Mouse (Mus musculus): ENCODE data around the gene Tmem213. TPM values are rescaled to one million over a fixed set of nuclear protein-coding genes. Genes with fewer than 3 reads are reported as not detected.

Gene Tmem213
- total and polyA plus RNA-seq, 3 experiments = not detected

GRCm38 (mm10) chr6:38144161-38144998 lies 35.3 kb downstream of the Tmem213 start (continued):
- no peak for TF ChIP-seq ZMIZ1 (IDR thresholded peaks at IDR 0.05; ENCODE audit: low read depth, low read length)

GRCm38 (mm10) chr6:38145463-38146065 lies 36.5 kb downstream of the Tmem213 start:
- H3K4me3 ChIP-seq (replicated peaks in 1 of 3; ENCODE audit: low read depth in 2 of 3, low read length in 2 of 3, poor library complexity in 1 of 3) = no peak overlapping the region
- H3K27me3 ChIP-seq (replicated peaks) = no peaks in the 10 kb centered on the region
- dilution Hi-C loops (cut with MboI; ENCODE audit: extremely low pct_ligation_motif_present, extremely low pct_unique_long_range_greater_than_20kb, low sequenced_read_pairs) = no loop called here
- H3K79me2 ChIP-seq (replicated peaks; ENCODE audit: control insufficient read depth, extremely low read depth, insufficient read depth, poor library complexity, severe bottlenecking) = no peaks in the 10 kb centered on the region
- no peak overlapping the region for H3K9ac ChIP-seq (ENCODE audit: insufficient read depth, low read depth)
- peaks cover 3% of the 10 kb centered on the region in 2 experiments; a peak in 3 of 4 replicates for H3K4me1 ChIP-seq (ENCODE audit: control insufficient read depth in 1 of 2, insufficient read depth in 2 of 2)
- DNase-seq (ENCODE audit: extremely low read depth) = no peak
- peaks cover 0 to 54% of the 10 kb centered on the region in 2 experiments for H3K36me3 ChIP-seq (replicated peaks in 1 of 2; ENCODE audit: control insufficient read depth in 1 of 2, insufficient read depth in 1 of 2, low read length in 1 of 2)
- H3K9me3 ChIP-seq (replicated peaks; ENCODE audit: low read length) = no peaks in the 10 kb centered on the region
- no peak overlapping the region for H3K4me2 ChIP-seq (ENCODE audit: insufficient read depth, low read depth, poor library complexity, severe bottlenecking)
- in situ Hi-C loops (cut with MboI; ENCODE audit: low pct_ligation_motif_present, low pct_unique_long_range_greater_than_20kb, low sequenced_read_pairs) = no loop called here
- no peak for TF ChIP-seq ZC3H11A (IDR thresholded peaks at IDR 0.05; ENCODE audit: low read depth, low read length)
- no peak for TF ChIP-seq SMC3 (IDR thresholded peaks at IDR 0.05; ENCODE audit: low read depth, low read length)
- no peak for TF ChIP-seq ZNF384 (IDR thresholded peaks at IDR 0.05; ENCODE audit: low read depth, low read length)
- TF ChIP-seq POLR2A (IDR thresholded peaks at IDR 0.05; ENCODE audit: low read depth, low read length) = no peak
- TF ChIP-seq USF1 (IDR thresholded peaks at IDR 0.05; ENCODE audit: low read depth, low read length) = no peak
- no peak for TF ChIP-seq TBP (conservative IDR thresholded peaks at IDR 0.05; ENCODE audit: low read depth, low read length)
- no peak for TF ChIP-seq USF2 (conservative IDR thresholded peaks at IDR 0.05; ENCODE audit: low read depth, low read length)
- TF ChIP-seq JUND (conservative IDR thresholded peaks at IDR 0.05; ENCODE audit: low read depth, low read length) = no peak
- no peak for TF ChIP-seq MXI1 (IDR thresholded peaks at IDR 0.05; ENCODE audit: low read depth, low read length)
- no peak for TF ChIP-seq MAX (IDR thresholded peaks at IDR 0.05; ENCODE audit: low read length)
- TF ChIP-seq KAT2A (IDR thresholded peaks at IDR 0.05; ENCODE audit: insufficient replicate concordance, low read length) = no peak
- no peak for TF ChIP-seq UBTF (IDR thresholded peaks at IDR 0.05; ENCODE audit: low read depth, low read length)
- TF ChIP-seq CTCF (conservative IDR thresholded peaks at IDR 0.05 in 1 of 2, IDR thresholded peaks at IDR 0.05 in 1 of 2; ENCODE audit: low read depth in 2 of 2, low read length in 2 of 2) = no peak
- no peak for TF ChIP-seq RAD21 (IDR thresholded peaks at IDR 0.05; ENCODE audit: low read depth, low read length)
- no peak overlapping the region for H3K27ac ChIP-seq (ENCODE audit: insufficient read depth, low read depth)

GRCm38 (mm10) chr6:38147301-38147700 lies 38.2 kb downstream of the Tmem213 start:
- H3K27ac ChIP-seq (ENCODE audit: insufficient read depth, low read depth) = no peak overlapping the region
- in situ Hi-C loops (cut with MboI; ENCODE audit: low pct_ligation_motif_present, low pct_unique_long_range_greater_than_20kb, low sequenced_read_pairs) (no loop called here), dilution Hi-C loops (cut with MboI; ENCODE audit: extremely low pct_ligation_motif_present, extremely low pct_unique_long_range_greater_than_20kb, low sequenced_read_pairs) (no loop called here)
- H3K4me1 ChIP-seq (ENCODE audit: control insufficient read depth in 1 of 2, insufficient read depth in 2 of 2) = peaks cover 6 to 8% of the 10 kb centered on the region in 2 experiments; a peak in 3 of 4 replicates
- no peaks in the 10 kb centered on the region for H3K27me3 ChIP-seq (replicated peaks)
- peaks cover 0 to 49% of the 10 kb centered on the region in 2 experiments for H3K36me3 ChIP-seq (replicated peaks in 1 of 2; ENCODE audit: control insufficient read depth in 1 of 2, insufficient read depth in 1 of 2, low read length in 1 of 2)
- TF ChIP-seq TBP (conservative IDR thresholded peaks at IDR 0.05; ENCODE audit: low read depth, low read length) (no peak), POLR2AphosphoS2 (IDR thresholded peaks at IDR 0.05; ENCODE audit: low read depth, low read length) (no peak), JUND (conservative IDR thresholded peaks at IDR 0.05; ENCODE audit: low read depth, low read length) (no peak), MAZ (IDR thresholded peaks at IDR 0.05; ENCODE audit: low read depth, low read length) (no peak), ETS1 (conservative IDR thresholded peaks at IDR 0.05; ENCODE audit: low read depth, low read length) (no peak)
- H3K9ac ChIP-seq (ENCODE audit: insufficient read depth, low read depth) = no peak overlapping the region
- no peaks in the 10 kb centered on the region for H3K79me2 ChIP-seq (replicated peaks; ENCODE audit: control insufficient read depth, extremely low read depth, insufficient read depth, poor library complexity, severe bottlenecking)
- DNase-seq (ENCODE audit: extremely low read depth) = no peak
- no peaks in the 10 kb centered on the region for H3K9me3 ChIP-seq (replicated peaks; ENCODE audit: low read length)
- H3K4me3 ChIP-seq (replicated peaks in 1 of 3; ENCODE audit: low read depth in 2 of 3, low read length in 2 of 3, poor library complexity in 1 of 3) = no peak overlapping the region
- no peak overlapping the region for H3K4me2 ChIP-seq (ENCODE audit: insufficient read depth, low read depth, poor library complexity, severe bottlenecking)

All from CH12.LX (cell line).